Mouse (Mus musculus) megakaryocyte, embryonic 14.5 days (primary cell): Measurements from ENCODE around the gene Helz2.

Experiments
- FLI1 ChIP-seq: IDR thresholded peaks from 2 replicates; pipeline ENCODE4 v1.6.1; 2012; ENCODE audit warnings: low read length, inconsistent platforms, mixed read lengths
- GATA1 ChIP-seq: IDR thresholded peaks from 3 replicates; pipeline ENCODE4 v1.6.1; 2012; ENCODE audit warnings: mixed read lengths, low read length, inconsistent platforms, borderline replicate concordance

GRCm38 (mm10) chr2:181213021-181213445, 28.8 kb downstream of the Helz2 start, which contains the start of gene Srms:
- no peak for TF ChIP-seq FLI1
- no peak for TF ChIP-seq GATA1
